Mouse (Mus musculus): ENCODE results near the gene Shank2.

DNA sequence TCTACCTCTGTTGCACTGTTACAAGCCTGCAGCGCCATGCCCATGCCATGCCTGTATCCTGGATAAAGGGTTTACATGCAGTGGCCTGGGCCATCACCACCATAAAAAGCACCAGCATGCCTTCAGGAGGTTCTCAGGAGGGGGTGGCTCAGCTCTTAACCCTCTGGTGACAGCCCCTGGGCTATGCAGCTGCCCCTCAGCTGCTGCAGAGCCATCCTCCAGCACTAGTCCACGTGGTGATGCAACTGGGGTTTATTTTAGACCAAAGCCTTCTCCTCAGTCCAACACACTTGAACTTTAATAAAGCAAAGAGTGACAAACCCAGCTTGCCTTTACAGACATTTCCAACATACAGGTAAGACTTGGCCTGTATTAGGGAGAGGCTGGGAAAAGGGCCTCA, 373.8 kb downstream of the Shank2 start:
- TF ChIP-seq CTCF (IDR thresholded peaks at IDR 0.05; ENCODE audit: extremely low read depth, insufficient read length, insufficient replicate concordance, low read depth, low read length) (no peak), POLR2A (IDR thresholded peaks at IDR 0.05; ENCODE audit: low read depth, low read length) (no peak)

All from small intestine, adult 2 months (tissue).